Mouse (Mus musculus) left cerebral cortex, adult 18-20 months (tissue): ENCODE measurements at regions not wholly inside any gene's neighbourhood (a gene's known extent, or its start where the extent isn't known, plus 50 kb on each side); places are given as distances from the start of the nearest gene placed in this dataset.

Experiments
- DNase-seq, 2 experiments: peaks; one replicate each; pipeline ENCODE4 v3.0.0; 2021 to 2022; ENCODE audit warnings: low spot score in 2 of 2, mixed read lengths in 1 of 2

DNA sequence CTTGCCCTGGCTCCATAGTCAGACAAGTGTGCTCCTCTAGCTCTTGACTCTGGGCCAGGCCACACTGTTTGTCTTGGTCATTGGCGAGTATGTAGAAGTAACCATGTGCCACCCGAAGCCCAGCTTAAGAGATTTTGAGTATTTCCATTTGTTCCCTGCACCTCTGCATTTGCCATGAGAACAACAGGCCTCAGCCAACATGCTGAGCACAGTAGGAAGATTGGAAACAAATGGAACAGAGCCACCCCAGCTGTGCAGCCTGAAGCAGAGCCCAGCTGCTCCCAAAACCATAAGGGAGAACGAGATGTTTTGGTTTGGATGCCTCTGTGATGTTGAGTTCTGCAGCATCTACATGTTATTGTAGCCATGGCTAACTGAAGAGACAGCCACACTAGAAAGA, 433.1 kb upstream of the Gm6657 start:
- no peak for DNase-seq

DNA sequence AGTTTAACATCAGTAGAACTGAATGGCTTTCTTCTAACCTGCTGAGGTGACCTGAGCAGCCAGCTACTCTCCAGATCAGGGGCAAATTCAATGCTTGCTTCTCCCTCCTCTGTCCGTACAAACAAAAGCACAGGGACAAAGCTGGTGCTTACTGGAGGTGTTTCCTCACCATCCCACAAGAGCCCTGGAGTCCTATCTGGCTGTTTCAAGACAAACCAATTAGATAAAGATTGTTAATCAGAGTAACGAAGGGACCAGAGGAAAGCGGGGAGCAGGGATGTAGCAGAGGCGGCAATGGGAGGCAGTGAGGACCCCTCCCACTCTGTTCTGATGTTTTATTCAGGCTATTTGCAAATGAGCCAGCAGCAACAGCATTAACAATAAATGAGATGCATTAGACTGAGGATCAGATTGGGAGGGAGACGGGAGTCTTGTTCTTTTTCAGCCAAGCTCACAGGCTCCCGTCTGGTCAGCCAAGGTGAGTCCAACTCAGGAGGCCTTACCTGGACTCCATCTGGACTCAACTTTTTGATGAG, 418.0 kb upstream of the Gm6657 start:
- DNase-seq, result no peak

DNA sequence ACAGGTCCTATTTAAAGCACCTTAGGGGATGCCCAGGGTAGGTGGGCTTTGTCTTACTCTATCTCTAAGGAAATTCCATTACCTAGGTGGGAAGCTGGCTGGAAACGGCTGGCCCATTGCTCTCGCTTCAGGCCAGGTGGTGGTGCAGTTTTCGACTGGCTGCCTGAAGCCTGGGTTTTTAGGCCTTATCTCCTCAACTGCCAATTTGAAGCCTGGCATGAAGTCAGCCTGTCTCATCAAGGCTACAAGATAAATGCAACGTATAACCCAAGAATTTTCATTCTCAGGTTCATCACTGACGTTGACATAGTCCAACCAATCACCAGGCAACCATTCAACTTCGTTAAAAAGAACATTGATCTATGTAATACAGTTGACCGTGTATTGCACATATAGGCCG, 417.3 kb upstream of the Gm6657 start:
- no peak for DNase-seq

DNA sequence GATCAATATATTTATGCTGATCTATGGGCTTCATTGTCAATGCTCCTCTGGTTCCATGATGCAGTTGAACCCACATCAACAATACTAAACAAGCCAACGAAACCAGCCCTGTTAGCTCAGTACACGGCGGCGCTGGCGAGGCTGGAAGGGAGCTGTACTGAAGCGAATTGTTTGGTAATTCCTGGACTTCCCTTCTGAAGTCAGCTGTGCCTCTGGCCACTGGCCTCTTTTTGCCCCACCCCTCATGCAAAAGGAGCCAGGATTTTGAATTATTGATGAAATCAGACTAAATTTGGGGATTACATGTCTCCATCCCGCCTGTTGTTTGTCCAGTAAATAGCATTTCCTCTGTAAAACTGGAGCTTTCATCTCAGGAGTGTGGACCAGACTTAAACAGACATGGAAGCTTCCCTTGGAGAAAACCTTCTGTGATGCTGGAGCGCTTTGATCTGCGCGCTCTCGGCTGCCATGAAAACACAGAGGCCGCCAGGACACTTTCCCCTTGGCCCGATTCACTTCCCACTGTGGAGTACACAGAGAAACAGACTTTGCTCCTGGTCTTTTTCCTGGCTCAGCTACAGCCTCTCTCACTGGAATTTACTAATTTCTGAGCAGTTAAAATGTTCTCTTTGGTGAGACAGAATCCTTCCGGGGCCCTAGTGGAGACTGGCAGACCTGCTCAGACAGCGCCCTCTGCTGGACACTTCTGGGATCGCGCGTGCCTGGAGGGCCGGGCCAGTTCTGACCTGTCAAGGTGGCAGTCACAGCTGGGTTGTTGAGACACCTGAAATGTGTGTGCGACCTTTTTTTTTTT, 412.9 kb upstream of the Gm6657 start:
- peak; percentile 85 to 95 for DNase-seq

DNA sequence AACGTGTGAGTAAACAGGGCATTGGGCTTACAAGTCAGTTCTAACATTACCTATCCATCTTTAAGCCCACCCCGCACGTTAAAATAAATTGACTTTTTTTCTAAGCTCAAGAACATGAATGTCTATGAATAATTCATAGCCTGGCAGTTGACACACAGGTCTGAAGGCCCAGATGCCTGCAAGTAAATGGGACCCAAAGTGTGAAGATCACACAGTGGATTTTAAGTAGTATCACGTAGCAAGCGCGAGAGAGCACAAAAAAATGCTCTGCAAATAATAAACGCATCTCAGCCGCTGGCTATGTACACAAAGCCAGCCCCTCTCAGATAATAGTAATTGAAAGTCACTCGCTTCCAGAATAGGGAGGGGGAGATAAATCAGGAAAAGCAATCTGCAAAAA, 410.1 kb upstream of the Gm6657 start:
- DNase-seq, result no peak

DNA sequence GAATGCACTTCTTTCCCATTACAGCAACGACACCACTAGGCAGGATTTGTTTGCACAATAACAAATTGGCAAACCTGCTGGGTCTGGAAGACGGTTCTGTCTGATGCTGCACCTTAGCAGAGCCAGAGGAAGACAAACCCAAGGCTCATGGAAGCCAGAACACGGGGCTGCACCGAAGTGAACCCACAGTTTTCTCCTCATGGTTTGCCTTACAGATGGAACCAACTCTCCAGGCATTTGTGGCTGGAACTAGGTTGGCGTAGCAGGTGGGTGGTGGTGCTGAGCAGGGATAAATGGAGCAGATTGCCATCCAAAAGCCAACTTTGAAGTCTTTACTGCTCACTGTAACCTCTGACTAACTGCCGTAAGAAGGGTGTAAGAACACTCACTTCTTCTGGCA, 408.4 kb upstream of the Gm6657 start:
- DNase-seq, result peak; percentile 44 to 59

DNA sequence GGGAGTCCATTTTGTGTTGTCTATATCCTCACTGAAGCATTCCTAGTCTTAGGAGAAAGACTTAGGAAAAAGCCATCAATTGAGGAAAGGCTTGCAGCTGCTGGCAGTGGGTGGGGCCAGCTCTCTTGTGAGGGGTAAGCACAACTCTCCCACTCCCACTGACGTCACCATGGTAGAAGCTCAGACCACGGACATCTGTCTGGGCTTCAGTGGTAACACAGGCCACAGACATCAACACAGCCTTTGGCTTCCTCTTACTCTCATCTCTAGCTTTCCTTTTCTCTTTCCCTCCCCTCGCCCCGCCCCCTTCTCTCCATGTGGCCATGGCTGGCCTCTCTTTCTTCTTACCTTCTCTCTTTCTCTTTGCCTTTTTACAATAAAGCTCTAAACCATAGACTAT, 407.4 kb upstream of the Gm6657 start:
- no peak for DNase-seq

DNA sequence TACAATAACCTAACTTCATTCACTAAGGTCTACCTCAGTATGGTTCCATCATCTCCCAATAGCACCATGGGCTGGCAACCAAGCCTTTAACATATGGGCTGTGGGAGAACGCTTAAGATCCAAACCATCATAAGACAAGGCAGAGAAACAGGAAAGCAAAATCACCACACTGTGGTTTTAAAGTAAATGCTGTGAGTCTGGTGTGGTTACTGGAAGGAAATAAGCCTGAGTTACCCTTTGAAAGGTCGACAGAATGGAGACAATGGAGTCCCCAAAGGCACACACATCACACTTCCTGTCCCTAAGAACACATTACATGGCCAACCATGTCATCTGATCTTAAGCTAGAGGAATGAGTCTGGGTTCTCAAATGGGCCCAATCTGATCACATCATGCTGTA, 405.8 kb upstream of the Gm6657 start:
- no peak for DNase-seq

DNA sequence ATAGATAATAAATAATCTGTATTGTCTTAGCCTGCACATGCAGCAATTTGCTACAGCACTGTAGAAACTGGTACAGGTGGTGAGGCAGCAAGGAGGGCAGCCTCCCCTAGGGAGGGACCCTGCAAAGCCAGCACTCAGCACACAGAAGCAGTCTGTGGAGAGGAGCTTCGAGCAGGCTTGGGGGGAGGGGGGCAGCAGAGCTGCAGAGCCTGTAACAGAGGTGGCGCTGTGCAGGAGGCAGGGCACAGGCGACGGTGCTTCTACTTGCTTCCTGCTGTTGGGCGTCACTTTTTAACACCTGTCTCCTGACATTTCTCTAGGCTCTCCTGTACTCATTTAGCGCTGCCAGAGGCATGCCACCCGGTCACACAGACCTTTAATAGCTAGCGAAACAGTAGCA, 404.6 kb upstream of the Gm6657 start:
- no peak for DNase-seq

DNA sequence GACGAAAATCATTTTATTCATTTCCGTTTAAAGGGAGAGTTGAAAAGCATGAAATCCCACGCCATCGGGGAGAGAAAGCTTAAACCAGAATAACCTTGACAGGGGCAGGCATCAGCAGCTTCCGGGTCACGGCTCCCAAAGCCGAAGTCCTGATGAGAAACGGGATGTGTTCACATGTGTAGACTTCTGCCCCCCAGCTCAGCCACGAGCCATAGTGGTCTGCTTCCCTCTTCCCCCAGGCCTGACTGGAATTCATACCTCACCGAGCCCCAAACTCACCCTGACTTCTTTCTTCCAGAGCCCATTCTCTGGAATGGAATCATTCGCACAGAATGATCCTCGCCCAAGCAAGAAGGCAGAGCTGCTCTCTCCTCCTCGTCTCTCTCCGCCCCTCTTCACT, 404.2 kb upstream of the Gm6657 start:
- no peak for DNase-seq

DNA sequence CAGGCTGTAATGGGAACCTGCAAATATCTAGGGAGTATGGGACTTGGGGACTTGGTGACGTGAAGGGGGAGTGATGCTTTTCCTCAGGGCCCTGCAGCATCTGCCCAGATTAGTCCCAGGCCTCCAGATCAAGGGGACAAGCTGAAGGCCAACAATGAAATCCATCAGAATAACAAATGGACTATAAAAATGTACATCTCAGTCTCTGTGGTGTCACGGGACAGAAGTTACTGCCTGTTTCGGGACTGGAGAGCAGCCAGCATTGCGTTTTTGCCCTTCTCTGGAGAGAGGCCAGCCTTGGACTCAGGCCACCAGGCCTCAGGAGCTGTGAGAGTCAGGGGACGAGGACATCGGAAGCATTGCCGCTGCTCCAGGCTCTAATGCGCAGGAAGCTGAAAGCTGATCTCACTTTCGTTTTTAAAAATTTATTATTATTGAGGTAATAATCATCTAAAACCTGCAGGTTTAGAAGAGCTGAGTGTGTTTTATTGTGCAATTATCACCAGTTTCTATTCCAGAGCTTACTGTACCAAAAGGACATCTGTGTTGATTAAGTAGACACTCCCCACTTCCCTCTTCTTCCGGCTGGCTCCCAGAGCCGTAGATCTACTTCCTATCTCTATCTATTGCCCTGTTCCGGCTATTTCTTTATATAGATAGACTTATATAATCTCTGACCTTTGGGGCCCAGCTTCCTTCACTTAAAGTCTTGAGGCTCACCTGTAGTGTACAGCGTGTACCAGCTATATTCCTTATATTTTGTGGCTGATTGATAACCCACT, 403.0 kb upstream of the Gm6657 start:
- no peak for DNase-seq

DNA sequence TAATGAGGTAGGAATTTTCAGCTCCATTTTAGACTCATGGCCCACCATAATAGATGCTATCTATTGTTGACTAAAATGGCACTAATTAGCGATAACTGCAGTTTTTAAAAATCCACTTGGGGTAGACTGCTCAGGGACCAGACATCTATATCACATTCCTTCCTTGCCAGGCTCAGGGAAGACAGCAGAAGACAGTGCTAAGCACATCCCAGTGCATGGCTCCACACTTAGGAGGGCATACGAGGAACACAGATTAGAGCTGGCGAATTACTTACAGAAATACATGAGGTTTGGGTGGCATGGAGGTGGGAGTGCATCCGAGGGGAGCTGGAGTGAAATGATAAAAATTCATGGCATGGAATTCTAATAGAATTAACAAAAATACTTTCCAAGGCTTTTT, 395.5 kb upstream of the Gm6657 start:
- DNase-seq, result no peak

DNA sequence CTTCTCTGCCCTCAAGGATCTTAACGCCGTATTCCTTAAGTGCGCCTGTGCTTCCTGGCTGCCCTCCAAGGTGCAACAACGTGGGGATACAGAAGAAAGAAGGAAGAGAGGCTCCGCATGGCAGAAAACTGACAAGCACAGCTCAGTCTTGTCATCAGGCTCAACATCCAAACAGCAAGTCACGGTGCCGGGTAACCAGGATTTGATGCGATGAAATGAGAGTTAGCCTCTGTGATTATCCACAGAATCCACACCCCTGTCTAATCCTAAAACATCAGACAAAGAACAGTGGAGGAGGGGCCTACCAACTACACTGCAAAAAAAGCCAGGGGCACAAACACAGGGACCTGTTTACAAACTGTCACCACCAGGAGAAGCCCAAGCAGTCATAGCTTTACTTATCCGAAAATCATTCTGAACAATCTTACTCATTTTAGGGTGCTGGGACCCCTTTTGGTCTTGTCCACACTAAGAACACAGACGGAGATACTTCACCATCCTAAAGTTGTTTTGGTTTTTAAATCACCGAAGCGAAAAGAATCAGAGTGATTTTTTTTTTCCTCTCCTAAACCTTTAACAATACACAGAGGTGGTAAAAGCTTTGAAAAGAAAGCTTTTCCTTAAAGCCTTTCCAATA, 394.8 kb upstream of the Gm6657 start:
- DNase-seq, result no peak

DNA sequence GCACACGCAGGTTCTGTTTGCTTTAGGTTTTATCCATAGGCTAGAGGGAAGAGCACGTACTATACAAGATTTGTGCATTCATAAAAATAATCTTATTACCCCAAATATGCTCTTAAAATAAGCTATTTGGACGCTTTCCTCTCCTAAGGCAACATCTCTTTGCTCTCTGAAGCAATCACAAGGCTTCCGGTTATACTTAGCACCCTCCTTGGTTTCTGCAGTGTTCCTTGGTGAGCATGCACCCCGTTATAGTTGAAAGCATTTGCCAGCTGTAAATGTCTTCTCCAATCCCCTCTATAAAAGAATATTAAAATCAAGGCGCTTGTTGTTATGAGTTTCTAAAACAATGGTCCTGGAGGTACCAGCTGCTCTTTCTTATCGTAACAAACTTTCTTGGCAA, 386.4 kb upstream of the Gm6657 start:
- DNase-seq, result no peak

DNA sequence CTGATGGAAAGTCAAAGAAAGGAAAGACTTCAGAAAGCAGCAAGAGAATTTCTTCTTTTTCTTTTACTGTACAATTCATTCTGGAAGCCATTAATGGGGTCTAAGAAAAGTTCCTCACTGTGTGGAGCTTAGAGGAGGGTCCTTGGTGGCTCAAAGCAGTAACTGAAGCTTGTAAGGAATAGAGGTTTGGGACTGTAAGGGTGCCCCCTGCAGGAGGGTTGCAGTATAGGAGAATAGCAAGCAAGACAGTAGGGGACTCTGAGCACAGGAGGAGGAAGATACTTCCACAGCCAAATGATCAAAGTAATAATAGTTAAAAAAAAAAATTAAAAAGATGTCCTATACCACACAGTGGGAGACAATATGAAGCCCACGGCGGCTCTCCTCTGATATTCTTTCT, 382.8 kb upstream of the Gm6657 start:
- DNase-seq, result peak; percentile 31 to 35

DNA sequence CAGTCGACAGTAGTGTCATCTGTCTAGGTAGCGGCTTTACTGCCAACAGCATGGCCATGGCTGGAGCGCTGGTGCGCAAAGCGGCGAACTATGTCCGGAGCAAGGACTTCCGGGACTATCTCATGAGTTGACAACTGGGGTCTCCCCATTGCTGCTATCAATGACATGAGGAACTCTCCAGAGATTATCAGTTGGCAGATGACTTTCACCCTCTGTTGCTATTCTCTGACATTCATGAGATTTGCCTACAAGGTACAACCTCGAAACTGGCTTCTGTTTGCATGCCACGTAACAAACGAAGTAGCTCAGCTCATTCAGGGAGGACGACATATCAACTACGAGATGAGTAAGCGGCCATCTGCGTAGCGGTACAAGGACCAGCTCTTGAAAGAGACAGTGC, 374.6 kb upstream of the Gm6657 start:
- no peak for DNase-seq

DNA sequence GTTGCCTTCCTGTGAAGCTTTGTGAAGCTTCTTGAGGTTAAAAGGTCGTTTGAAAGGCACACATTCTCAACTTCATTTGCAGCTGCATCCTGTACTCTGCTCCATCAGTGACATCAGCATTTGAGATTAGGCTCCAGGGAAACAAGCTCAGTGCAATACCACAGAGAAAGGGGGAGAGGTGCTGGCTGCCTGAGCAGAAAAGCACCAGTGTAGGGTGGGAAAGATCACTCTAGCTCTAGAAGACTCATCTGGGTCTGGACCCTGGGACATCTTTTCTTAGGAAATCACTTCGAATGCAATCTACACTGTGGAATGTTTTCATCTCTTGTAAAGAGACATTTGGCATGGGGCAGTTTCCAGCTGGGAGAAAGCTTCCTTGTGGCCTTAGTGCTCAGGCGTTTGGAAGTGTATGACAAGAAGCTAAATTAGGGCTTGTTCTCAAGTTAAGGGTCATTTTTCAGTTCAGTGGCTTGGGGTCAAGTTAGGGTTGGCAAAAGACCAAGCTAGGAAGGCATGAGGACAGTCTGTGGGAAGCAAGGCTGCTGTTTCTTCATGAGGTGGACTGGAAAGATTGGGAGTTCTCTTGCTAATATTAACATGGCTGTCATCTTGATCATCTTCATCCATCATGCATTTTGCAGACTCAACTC, 370.5 kb upstream of the Gm6657 start:
- no peak for DNase-seq

DNA sequence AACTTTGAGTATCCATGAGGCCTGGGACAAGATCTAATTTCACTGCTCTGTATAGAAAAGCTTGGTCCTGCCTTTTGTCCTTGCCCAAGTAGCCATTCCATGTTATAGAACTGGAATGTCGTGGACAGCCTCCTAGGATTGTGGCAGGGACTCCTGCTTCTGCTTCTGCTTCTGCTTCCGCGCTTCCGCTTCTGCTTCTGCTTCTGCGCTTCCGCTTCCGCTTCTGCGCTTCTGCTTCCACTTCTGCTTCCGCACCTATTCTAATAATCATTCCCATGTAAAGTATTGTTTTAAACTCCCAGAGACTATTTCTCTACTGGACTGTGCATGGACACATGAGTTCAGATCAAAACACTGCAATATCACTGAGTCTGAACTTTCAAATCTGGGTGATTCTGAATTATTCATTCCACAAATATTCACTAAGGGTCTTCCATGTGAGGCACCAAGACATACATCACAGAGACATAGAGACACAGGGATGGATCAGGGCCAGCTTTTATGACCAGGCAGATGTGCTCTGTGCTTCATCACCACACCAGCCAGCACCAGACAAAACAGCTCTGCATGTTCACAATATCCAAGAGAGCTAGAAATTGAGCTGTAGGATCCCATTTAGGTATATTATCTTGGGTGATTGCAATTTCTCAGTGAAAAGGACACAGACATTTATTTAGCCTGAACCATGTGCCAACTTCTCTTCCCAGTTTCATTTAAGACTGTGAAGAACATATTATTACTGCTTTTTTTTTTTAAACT, 360.5 kb upstream of the Gm6657 start:
- DNase-seq, result no peak

DNA sequence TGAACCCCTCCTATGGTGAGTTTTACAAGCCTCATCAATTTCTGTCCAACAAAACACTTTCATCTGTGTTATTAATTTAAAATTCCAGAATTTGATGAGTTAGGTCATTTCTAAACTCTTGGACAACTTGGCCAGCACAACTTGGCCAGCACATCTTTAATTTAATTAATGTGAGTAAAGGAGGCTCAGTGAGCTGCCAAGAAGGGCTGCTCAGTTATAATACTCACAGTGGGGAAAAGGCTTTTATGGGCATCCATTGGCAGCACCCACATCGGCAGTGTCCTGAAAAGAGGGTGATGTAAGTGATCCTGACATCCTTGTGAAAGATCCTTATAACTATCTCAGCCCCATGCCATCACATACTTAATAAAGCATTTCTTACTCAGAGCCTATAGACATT, 359.2 kb upstream of the Gm6657 start:
- DNase-seq, result no peak

DNA sequence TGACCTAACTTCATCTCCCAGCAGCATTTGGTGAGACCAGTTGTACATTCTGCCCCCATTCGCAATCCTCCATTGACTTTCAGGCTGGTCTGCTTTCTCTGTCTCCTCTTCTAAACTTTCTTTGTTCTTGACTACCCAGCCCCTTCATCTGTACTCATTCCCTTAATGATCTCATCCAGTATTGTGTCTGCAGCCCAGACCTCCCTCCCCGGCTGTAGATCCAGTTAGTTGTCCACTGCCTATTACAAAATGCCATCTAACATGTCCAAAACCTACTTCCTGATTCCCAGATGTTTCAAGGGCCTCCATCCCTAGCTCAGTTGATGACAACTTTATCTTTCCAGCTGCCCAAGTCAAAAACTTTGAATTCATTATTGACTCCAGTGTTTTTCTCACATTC, 357.8 kb upstream of the Gm6657 start:
- no peak for DNase-seq
